Mouse (Mus musculus) spleen, postnatal 4 days (tissue): ENCODE data around the gene Gm10160.

Experiments
- DNase-seq, 2 experiments: peaks; one replicate each; pipeline ENCODE4 v3.0.0; 2022; ENCODE audit warnings: low spot score in 2 of 2

The Gm10160 gene

DNA sequence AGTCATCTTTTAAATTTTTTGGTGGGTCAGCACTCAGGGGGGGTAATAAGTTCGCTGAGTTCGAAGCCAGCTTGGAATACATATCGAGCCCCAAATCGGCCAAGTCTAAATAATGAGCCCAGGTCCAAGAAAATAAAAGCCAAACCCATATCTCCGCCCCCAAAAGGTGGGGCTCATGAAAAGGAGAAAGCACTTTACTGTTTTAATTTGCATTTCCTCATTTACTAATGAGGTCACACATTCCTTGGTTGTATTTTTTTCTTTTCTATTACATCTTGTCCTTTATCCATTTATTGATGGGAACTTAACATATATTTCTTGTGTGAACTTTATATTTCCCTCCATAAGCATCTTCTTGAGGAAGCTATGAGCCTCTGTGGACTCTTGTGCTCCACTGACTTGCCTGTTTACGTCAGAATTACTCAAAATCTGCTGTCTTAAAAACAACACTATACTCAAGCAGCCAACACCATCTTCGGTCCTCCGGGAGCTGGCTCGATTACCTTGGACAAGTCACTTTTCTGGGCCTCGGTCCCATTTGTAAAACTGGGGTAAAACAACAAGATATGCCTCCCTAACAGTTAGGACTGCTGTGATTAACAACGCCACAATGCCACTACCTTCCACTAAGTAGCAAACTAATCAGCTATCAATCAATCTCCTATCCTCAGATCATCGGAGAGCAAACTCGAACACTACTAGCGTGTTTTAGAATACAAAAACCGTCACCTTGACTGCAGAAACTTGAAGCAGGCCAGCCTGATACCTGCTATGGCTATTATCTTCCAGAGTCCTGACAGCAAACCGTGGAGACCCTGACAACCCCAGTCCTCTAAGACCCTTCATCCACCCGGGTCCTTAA, 27.6 kb downstream of the Gm10160 start:
- DNase-seq: no peak

DNA sequence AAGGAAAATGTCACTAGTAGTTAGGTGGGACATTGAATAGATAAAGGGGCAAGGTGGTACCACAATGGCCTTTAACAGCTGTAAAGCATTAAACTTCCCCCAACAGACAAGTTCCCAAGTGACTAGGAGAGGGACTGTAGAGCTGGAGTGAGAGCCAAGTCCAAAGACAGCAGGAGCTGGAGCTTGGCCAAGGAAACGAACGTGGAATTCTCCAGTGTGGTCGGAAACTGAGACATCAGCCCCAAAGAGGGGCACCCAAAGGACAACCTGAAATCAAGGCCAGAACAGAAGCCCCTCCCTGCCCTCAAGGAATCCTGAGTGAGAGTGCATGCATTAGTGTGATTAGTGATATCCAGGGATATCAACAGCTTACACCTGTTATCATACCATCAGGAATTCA, 30.2 kb downstream of the Gm10160 start:
- DNase-seq: no peak

DNA sequence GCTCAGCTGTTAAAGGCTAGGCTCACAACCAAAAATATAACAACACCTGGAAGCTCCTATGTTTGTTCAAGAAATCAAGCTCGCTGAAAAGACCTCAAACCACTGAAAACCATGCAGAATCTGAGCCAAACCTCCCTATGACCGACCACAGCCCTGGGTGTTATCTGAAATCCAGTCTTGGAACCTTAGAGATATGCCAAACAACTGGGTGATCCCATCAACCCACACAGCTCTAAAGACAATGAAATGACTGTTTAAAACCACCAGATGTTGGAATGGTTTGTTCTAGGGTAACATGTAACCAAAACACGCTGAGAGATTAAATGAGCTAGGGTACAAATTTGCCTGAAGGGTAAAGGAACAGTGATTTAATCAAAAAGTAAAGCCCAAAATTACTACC, 30.7 kb downstream of the Gm10160 start:
- DNase-seq: no peak

DNA sequence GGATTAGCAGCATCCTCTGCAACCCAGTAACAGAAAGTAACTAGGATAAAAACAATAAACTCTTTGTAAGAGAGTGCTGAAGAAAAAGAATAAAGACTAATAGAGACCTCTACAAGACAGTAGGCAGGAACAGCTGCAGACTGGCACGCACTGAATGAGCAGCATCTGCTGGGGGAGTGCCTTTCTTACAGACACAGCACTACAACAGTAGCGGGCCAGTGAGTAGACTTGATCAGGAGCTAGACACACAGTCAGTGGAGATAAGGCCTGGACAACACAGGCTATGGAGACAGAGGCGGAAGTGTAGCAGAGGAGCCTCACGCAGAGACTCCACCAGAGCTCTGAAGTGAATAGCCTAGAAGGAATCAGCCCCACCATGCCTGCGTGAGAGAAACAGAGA, 49.5 kb downstream of the Gm10160 start:
- DNase-seq: no peak
